Mouse (Mus musculus) heart, postnatal 14 days (tissue): Measurements from ENCODE around the gene Zfp598. TPM values are rescaled to one million over a fixed set of nuclear protein-coding genes. Genes with fewer than 3 reads are reported as not detected.

ENCODE experiments used
- total RNA-seq, 2 experiments: library from RNA; stranded (reverse); gene quantifications; 2 replicates each; pipeline ENCODE4 v1.2.3; 2021

Gene Zfp598
- total RNA-seq, 2 experiments from 2014 or later: 20.2 to 21.6 TPM

Other genes with a start within 250 kb of the Zfp598 start
- 100 to 1,000 TPM; 428 to 461 TPM for gene Eci1, start 243.0 kb upstream of the Zfp598 start, total RNA-seq
- gene Dnase1l2, start 226.6 kb upstream of the Zfp598 start, total RNA-seq: 1 to 10 TPM; 2.0 to 2.3 TPM
- 10 to 100 TPM; 13.6 to 16.2 TPM for gene E4f1, start 199.4 kb upstream of the Zfp598 start, total RNA-seq
- gene Pgp, start 199.3 kb upstream of the Zfp598 start, total RNA-seq: 10 to 100 TPM; 43.2 to 43.4 TPM
- gene Bricd5, start 195.8 kb upstream of the Zfp598 start, total RNA-seq: under 1 TPM in 1 of 2 experiments, not detected in 1; 0.38 TPM
- 10 to 100 TPM in 1 of 2 experiments, 1 to 10 TPM in 1; 10.0 to 10.8 TPM for gene Mlst8, start 190.6 kb upstream of the Zfp598 start, total RNA-seq
- under 1 TPM; 0.10 to 0.43 TPM for gene Caskin1, start 181.1 kb upstream of the Zfp598 start, total RNA-seq
- 10 to 100 TPM; 57.2 to 65.5 TPM for gene Traf7, start 141.7 kb upstream of the Zfp598 start, total RNA-seq
- under 1 TPM; 0.19 to 0.34 TPM for gene Rab26, start 135.5 kb upstream of the Zfp598 start, total RNA-seq
- 10 to 100 TPM; 58.0 to 63.2 TPM for gene Pkd1, start 119.9 kb upstream of the Zfp598 start, total RNA-seq
- gene Tsc2, start 37.1 kb upstream of the Zfp598 start, total RNA-seq: 10 to 100 TPM; 76.7 to 88.2 TPM
- 1 to 10 TPM; 2.1 to 4.1 TPM for gene Nthl1, start 37.0 kb upstream of the Zfp598 start, total RNA-seq
- gene Slc9a3r2, start 19.4 kb upstream of the Zfp598 start, total RNA-seq: 100 to 1,000 TPM; 134 TPM
- not detected for gene Npw, start 11.2 kb upstream of the Zfp598 start, total RNA-seq
- under 1 TPM in 1 of 2 experiments, not detected in 1; 0.12 TPM for gene Syngr3, start 20.3 kb downstream of the Zfp598 start, total RNA-seq
- gene Gfer, start 26.5 kb downstream of the Zfp598 start, total RNA-seq: 10 to 100 TPM; 15.9 to 16.2 TPM
- 1 to 10 TPM in 1 of 2 experiments, under 1 TPM in 1; 0.96 to 1.0 TPM for gene Noxo1, start 26.5 kb downstream of the Zfp598 start, total RNA-seq
- gene Tbl3, start 38.0 kb downstream of the Zfp598 start, total RNA-seq: 10 to 100 TPM; 16.8 to 19.5 TPM
- gene Rnf151, start 48.4 kb downstream of the Zfp598 start, total RNA-seq: not detected
- gene Rps2, start 48.4 kb downstream of the Zfp598 start, total RNA-seq: 100 to 1,000 TPM; 673 to 751 TPM
- 100 to 1,000 TPM; 939 to 954 TPM for gene Ndufb10, start 54.8 kb downstream of the Zfp598 start, total RNA-seq
- 100 to 1,000 TPM; 186 to 197 TPM for gene Rpl3l, start 58.1 kb downstream of the Zfp598 start, total RNA-seq
- gene Msrb1, start 67.0 kb downstream of the Zfp598 start, total RNA-seq: 100 to 1,000 TPM; 214 TPM
- gene Hs3st6, start 83.3 kb downstream of the Zfp598 start, total RNA-seq: under 1 TPM in 1 of 2 experiments, not detected in 1; 0.29 TPM
- gene Meiob, start 134.6 kb downstream of the Zfp598 start, total RNA-seq: not detected
- gene Hagh, start 170.5 kb downstream of the Zfp598 start, total RNA-seq: 100 to 1,000 TPM; 109 to 122 TPM
- gene Fahd1, start 180.7 kb downstream of the Zfp598 start, total RNA-seq: 10 to 100 TPM; 70.8 to 78.1 TPM
- 1 to 10 TPM; 8.3 to 8.4 TPM for gene Igfals, start 196.3 kb downstream of the Zfp598 start, total RNA-seq
- 10 to 100 TPM; 19.9 to 21.8 TPM for gene Nubp2, start 216.7 kb downstream of the Zfp598 start, total RNA-seq
- gene Spsb3, start 217.0 kb downstream of the Zfp598 start, total RNA-seq: 10 to 100 TPM; 32.4 to 39.3 TPM
- 10 to 100 TPM; 17.5 to 17.9 TPM for gene Eme2, start 225.4 kb downstream of the Zfp598 start, total RNA-seq
- gene Mrps34, start 225.4 kb downstream of the Zfp598 start, total RNA-seq: 100 to 1,000 TPM; 108 to 115 TPM
- 10 to 100 TPM; 41.5 to 43.7 TPM for gene Nme3, start 226.8 kb downstream of the Zfp598 start, total RNA-seq